Mouse (Mus musculus): ENCODE results near the gene Cd38.

Gene Cd38

DNA sequence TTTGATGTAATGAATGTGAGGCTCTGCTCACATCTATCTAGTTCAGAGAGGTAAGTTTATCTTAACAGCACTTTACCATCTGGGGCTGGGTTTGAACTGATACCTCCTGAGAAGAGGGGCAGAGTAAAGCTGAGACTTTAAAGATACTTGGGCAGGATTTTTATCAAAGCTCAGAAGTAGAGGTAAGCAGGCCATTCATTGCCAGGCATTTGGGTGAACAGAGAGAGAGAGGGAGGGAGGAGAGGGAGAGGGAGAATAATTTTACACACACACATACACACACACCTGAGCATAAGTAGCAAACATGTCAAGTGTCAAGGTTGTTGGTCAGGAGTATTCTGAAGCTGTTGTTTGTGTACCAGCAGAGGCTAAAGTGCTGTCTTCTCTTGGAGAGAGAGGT lies at the start of gene Cd38:
Gene Cd38, plus strand, starts transcription at position 301 of the 400 bp plus-strand sequence.
- CTCF ChIA-PET: no interaction called here

DNA sequence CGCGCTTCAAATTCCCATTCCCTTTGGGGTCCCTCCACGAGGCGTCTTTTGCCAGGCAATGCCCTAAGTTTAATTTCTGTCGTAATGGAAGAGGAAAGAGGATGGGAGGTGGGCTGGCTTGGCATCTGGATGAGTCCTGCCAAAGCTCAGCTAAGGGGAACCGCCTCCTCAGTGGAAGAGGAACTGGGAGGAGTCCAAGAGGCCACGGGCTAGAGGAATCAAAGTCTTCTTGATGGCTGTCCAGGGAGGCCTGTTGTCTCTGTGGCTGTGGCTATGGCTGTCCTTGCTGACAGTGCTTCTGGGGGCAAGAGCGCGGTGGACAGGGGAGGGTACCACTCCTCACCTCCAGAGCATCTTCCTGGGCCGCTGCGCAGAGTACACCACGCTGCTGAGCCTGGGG lies 49.7 kb upstream of the Cd38 start, which contains the start of gene Bst1:
Gene Bst1, plus strand, starts transcription at position 191 of the 400 bp plus-strand sequence.
- CTCF ChIA-PET: no interaction called here

DNA sequence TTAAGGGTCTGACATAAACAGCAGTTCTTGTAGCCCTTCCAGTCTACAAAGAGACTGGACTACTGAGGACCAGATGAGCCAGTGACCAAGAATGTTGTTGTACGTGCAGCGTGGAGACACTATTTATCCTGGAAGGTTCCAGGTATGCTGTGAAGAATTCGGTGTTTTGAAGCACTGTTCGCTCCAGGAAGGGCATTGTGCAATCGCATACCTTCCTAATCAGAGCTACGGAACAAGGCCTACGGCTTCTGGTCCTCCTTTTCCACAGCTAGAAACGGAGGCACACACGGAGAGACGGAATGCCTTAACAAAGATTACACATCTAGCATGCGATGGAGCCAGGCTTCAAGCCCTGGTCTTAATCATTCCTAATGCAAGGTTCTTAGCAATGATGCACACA lies 47.6 kb upstream of the Cd38 start:
- CTCF ChIA-PET: no interaction called here

DNA sequence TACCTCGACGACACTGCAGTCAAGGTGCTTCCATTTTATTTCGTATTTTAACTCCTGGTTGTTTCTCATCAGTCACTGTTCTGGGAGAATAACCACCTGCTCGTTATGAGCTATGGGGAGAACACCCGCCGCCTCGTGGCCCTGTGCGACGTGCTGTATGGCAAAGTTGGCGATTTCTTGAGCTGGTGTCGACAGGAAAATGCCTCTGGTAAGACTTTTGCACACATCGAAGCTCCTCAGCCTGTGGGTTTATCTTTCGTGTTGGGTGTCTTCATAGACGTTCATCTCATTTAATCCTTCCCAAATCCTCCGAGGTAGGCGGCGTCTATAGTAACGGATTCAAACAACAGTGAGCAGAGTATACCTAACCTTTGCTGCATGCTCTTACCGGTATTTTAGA lies 46.8 kb upstream of the Cd38 start, which contains the start of gene Fbxl5:
Gene Fbxl5, minus strand, starts transcription at position 101 of the 400 bp plus-strand sequence.
- CTCF ChIA-PET: interaction anchor here (0.9 kb wide), 1 partner anchor 70 kb away, joined by 4 read pairs; no protein-coding TSS in a partner anchor

GRCm38 (mm10) chr5:43822199-43822598 lies 46.2 kb upstream of the Cd38 start:
- CTCF ChIA-PET: no interaction called here

- CTCF ChIA-PET: no interaction called here
These were observed 45.5 kb upstream of the Cd38 start for GRCm38 (mm10) chr5:43822824-43823223.

GRCm38 (mm10) chr5:43824580-43824979 lies 43.8 kb upstream of the Cd38 start:
- CTCF ChIA-PET: no interaction called here

GRCm38 (mm10) chr5:43826883-43827282 lies 41.5 kb upstream of the Cd38 start:
- CTCF ChIA-PET: no interaction called here

GRCm38 (mm10) chr5:43827366-43827765 lies 41.0 kb upstream of the Cd38 start:
- CTCF ChIA-PET: no interaction called here

- CTCF ChIA-PET: no interaction called here
These were observed 31.8 kb upstream of the Cd38 start for GRCm38 (mm10) chr5:43836590-43836989.

DNA sequence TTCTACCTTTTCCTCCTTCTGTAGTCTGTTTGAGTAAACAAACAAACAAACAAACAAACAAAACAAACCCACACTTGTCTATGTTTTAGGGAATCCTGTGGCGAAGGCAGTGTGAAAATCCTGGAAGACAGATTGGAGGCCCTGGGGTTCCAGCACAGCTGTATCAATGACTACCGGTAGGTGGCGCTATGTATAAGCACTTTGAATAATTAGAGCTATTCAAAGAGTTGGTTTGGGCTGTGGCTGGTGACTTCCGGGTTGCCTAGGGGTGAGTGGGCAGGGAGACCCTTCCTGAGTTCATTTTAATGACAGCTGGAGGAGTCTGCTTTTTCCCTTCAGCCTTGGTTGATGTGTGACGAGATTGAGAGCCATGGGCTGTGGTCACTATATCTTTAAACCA lies 31.0 kb upstream of the Cd38 start:
- CTCF ChIA-PET: interaction anchor here (0.6 to 0.8 kb wide), 3 partner anchors 48 to 66 kb away, joined by 3 to 4 read pairs (median 3); no protein-coding TSS in a partner anchor

DNA sequence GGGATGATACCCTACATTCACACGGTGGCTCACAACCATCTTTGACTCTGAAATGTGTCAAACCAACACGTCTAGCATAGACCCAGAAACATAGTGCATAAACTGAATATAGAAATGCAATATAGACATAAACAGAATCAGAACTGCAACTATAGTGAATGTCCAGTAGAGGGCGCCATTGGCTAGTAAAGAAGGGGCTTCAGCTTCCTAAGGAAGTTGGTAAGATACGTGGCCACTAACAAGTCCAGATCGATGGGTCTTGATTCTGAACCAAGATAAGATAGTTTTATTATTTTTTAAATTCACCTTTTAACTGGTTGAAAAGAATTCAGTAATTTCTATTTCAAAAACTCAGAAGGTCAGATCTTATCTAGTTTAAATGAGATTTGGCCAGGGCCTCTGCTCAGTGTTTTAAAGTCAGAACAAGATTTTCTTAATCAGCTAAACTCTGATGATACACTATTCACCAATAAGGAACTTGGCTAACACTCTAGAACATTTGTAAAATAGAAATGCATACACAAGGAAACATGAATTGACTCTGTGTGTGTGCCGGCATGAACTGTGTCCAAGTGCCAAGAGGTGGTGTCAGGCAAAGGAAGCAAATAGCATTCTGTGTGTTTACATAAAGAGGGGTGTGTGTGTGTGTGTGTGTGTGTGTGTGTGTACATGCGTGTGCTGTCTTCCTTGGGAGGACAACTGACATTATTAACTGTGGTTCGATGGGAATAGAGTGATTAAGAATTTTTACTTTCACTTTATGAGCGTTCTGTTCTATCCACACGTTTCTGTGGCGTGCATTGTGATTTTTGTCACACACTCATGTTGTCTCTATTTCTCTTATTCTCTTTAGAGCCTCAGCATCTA lies 27.0 kb upstream of the Cd38 start:
- CTCF ChIA-PET: interaction anchor here (0.5 to 0.9 kb wide), 2 partner anchors 48 to 170 kb away, joined by 3 read pairs; no protein-coding TSS in a partner anchor

- CTCF ChIA-PET: interaction anchor here (0.5 to 0.9 kb wide), 2 partner anchors 47 to 170 kb away, joined by 3 read pairs; no protein-coding TSS in a partner anchor
These were observed 26.4 kb upstream of the Cd38 start for GRCm38 (mm10) chr5:43842011-43842285.

DNA sequence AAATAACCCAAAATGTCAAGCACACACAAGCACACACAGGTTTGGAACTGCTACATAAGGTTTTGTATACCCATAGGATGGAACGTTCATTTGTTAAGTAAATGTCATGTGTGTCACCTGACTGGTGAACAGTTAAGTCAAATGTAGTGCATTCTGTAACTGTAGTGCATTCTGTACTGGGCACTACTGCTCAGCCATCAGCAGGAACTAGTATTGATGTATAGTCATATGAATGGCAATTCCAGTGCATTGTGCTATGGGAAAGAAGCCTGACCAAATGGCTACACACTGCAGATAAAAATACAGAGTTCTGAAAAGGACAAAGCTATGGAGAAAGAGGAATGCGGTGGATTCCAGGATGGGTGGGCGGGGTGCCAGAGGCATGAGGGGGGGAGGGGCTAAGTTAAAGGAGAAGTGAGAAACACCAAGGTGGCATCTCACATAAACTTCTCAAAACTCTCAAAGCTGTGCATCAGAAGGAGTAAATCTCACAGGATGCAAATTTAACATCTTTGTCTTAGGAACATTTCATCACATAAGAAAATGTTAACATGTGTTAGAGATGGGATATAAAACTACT lies 25.7 kb upstream of the Cd38 start:
- CTCF ChIA-PET: interaction anchor here (0.7 to 1.2 kb wide), 4 partner anchors 10 to 106 kb away, joined by 3 to 5 read pairs (median 3); no protein-coding TSS in a partner anchor

GRCm38 (mm10) chr5:43845083-43845482 lies 23.3 kb upstream of the Cd38 start:
- CTCF ChIA-PET: interaction anchor here (1.0 kb wide), 2 partner anchors 11 to 62 kb away, joined by 4 to 6 read pairs; no protein-coding TSS in a partner anchor

- CTCF ChIA-PET: no interaction called here
These were observed 22.7 kb upstream of the Cd38 start for GRCm38 (mm10) chr5:43845646-43846045.

DNA sequence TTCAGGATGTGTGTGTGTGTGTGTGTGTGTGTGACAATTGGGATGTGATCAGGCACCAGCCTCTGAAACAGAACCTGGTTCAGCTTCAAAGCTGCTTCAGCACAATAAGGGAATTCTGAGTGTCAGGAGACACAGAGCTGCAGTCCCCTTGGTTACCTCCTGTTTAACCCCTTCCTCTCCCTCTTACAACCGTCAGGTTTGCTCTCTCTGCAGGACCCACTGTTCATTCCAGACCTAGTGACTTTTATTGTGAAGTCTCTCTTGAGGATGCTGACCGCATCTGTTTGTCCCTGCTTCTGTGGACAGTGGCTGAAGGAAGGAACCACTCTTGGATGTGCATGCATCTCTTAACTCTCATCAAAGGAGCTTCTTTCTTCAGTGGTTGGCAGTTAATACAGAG lies 22.1 kb upstream of the Cd38 start:
- CTCF ChIA-PET: interaction anchor here (0.9 to 1.0 kb wide), 2 partner anchors 12 to 42 kb away, joined by 3 read pairs; no protein-coding TSS in a partner anchor

- CTCF ChIA-PET: no interaction called here
These were observed 20.8 kb upstream of the Cd38 start for GRCm38 (mm10) chr5:43847555-43847954.

GRCm38 (mm10) chr5:43848275-43848674 lies 20.1 kb upstream of the Cd38 start:
- CTCF ChIA-PET: no interaction called here

- CTCF ChIA-PET: interaction anchor here (0.7 to 1.0 kb wide), 2 partner anchors 10 to 119 kb away, joined by 3 read pairs; no protein-coding TSS in a partner anchor
These were observed 15.1 kb upstream of the Cd38 start for GRCm38 (mm10) chr5:43853096-43853867.

- CTCF ChIA-PET: interaction anchor here (0.6 kb wide), 1 partner anchor 364 kb away, joined by 4 read pairs; no protein-coding TSS in a partner anchor
These were observed 14.4 kb upstream of the Cd38 start for GRCm38 (mm10) chr5:43853868-43854488.

Measured in spleen, embryonic (tissue).